Mouse (Mus musculus) neural tube, embryonic 11.5 days (tissue): Measurements from ENCODE around the gene Olfr283. TPM values are rescaled to one million over a fixed set of nuclear protein-coding genes. Genes with fewer than 3 reads are reported as not detected.
"Not testable (repeated sequence)": the region's sequence is repeated elsewhere in the genome, so short reads cannot be mapped to it uniquely, and the experiment has no call there.

Experiments used
- ATAC-seq: fragments of 200-750 bp; cut with Nextera tagmentation; 2 replicates; pipeline ENCODE4 v1.8.0; 2017; ENCODE audit warnings: moderate number of reproducible peaks, mild to moderate bottlenecking, moderate TSS enrichment, moderate library complexity; ENCODE audit not compliant: insufficient read depth, low FRiP score, low TSS enrichment
- DNase-seq: peaks from one replicate; pipeline ENCODE4 v3.0.0-alpha.2; 2015; ENCODE audit warnings: low spot score
- H3K27ac ChIP-seq: fragments of 300-500 bp; sonication (generic); 2 replicates; pipeline ENCODE4 v1.5.1; 2014; ENCODE audit warnings: low read depth, mild to moderate bottlenecking, low read length
- H3K27me3 ChIP-seq: fragments of 300-500 bp; sonication (generic); 2 replicates; pipeline ENCODE4 v1.6.1; 2014; ENCODE audit warnings: mild to moderate bottlenecking, low read length, mixed read lengths; ENCODE audit not compliant: control insufficient read depth, insufficient read depth
- H3K36me3 ChIP-seq: fragments of 300-500 bp; sonication (generic); 2 replicates; pipeline ENCODE4 v1.6.1; 2014; ENCODE audit warnings: mild to moderate bottlenecking, low read length, moderate library complexity, mixed read lengths; ENCODE audit not compliant: control insufficient read depth, insufficient read depth
- H3K4me1 ChIP-seq: fragments of 300-500 bp; sonication (generic); 2 replicates; pipeline ENCODE4 v1.6.1; 2014; ENCODE audit warnings: low read length, mixed read lengths; ENCODE audit not compliant: control insufficient read depth, insufficient read depth
- H3K4me2 ChIP-seq: fragments of 300-500 bp; sonication (generic); 2 replicates; pipeline ENCODE4 v1.6.1; 2014; ENCODE audit warnings: low read depth, mild to moderate bottlenecking, moderate library complexity
- H3K4me3 ChIP-seq: fragments of 300-500 bp; sonication (generic); 2 replicates; pipeline ENCODE4 v1.5.1; 2014; ENCODE audit warnings: low read depth, low read length
- H3K9ac ChIP-seq: fragments of 300-500 bp; sonication (generic); 2 replicates; pipeline ENCODE4 v1.6.1; 2014; ENCODE audit warnings: mild to moderate bottlenecking, low read length
- H3K9me3 ChIP-seq: fragments of 300-500 bp; sonication (generic); 2 replicates; pipeline ENCODE4 v1.6.1; 2016; ENCODE audit warnings: low read length; ENCODE audit not compliant: control insufficient read depth
- WGBS: fragments of 180-500 bp; shearing (Covaris S2); extraction: QIAGEN DNeasy Blood & Tissue Kit; methylation state at CpG from one replicate; pipeline ENCODE4 v1.1.7; 2014; 5-methylcytosine and 5-hydroxymethylcytosine counted together
- polyA plus RNA-seq: library from polyadenylated mRNA; unstranded; fragments of >200 nt; fragmentation: Nextera tagmentation; extraction: Ambion mirVana; gene quantifications from 2 replicates; pipeline ENCODE4 v1.2.1, GENCODE M21; 2014

The Olfr283 gene
- polyA plus RNA-seq, result not detected in 2 replicates

- DNase-seq (no peak), ATAC-seq (no peak)
- no peaks in the 10 kb centered on the region for H3K27me3 ChIP-seq
- H3K36me3 ChIP-seq, result no peaks in the 10 kb centered on the region
- no peaks in the 10 kb centered on the region for H3K4me1 ChIP-seq
- H3K9me3 ChIP-seq, result no peaks in the 10 kb centered on the region
- no peak within 1 kb of the TSS for H3K9ac ChIP-seq
- H3K27ac ChIP-seq, result no peak within 1 kb of the TSS
- 84% methylated on average over 6 of the region's 6 CpGs for WGBS
- H3K4me2 ChIP-seq, result no peak within 1 kb of the TSS
- H3K4me3 ChIP-seq, result no peak within 1 kb of the TSS
Measured at GRCm38 (mm10) chr15:98380846-98381245, at the start of gene Olfr283. Gene Olfr283, minus strand, starts transcription at chr15:98380946.

GRCm38 (mm10) chr15:98425188-98425587 is 44.4 kb upstream of the Olfr283 start:
- Histone ChIP-seq H3K4me2 (no peak overlapping the region), H3K36me3 (no peaks in the 10 kb centered on the region), H3K9ac (no peak overlapping the region), H3K27me3 (no peaks in the 10 kb centered on the region), H3K9me3 (no peaks in the 10 kb centered on the region), H3K4me1 (no peaks in the 10 kb centered on the region), H3K27ac (no peak overlapping the region), H3K4me3 (no peak overlapping the region)
- ATAC-seq (no peak), DNase-seq (no peak)
- 25% methylated on average over 7 of the region's 7 CpGs for WGBS

- Histone ChIP-seq H3K4me3 (no peak overlapping the region), H3K27ac (no peak overlapping the region), H3K27me3 (no peaks in the 10 kb centered on the region), H3K36me3 (no peaks in the 10 kb centered on the region), H3K9me3 (no peaks in the 10 kb centered on the region), H3K4me2 (no peak overlapping the region), H3K4me1 (no peaks in the 10 kb centered on the region), H3K9ac (no peak overlapping the region)
- 66% methylated on average over 6 of the region's 6 CpGs for whole genome bisulfite sequencing
- DNase-seq (no peak), ATAC-seq (no peak)
Measured at GRCm38 (mm10) chr15:98424753-98425152, 44.0 kb upstream of the Olfr283 start.

- WGBS, result 64% methylated on average over 14 of the region's 14 CpGs
- no peaks in the 10 kb centered on the region for H3K9me3 ChIP-seq
- no peak overlapping the region for H3K9ac ChIP-seq
- DNase-seq (no peak), ATAC-seq (no peak)
- no peaks in the 10 kb centered on the region for H3K27me3 ChIP-seq
- H3K4me1 ChIP-seq, result no peaks in the 10 kb centered on the region
- H3K4me3 ChIP-seq, result no peak overlapping the region
- no peak overlapping the region for H3K4me2 ChIP-seq
- no peaks in the 10 kb centered on the region for H3K36me3 ChIP-seq
- H3K27ac ChIP-seq, result no peak overlapping the region
Measured at GRCm38 (mm10) chr15:98424326-98424725, 43.6 kb upstream of the Olfr283 start.

- Histone ChIP-seq H3K4me1 (no peaks in the 10 kb centered on the region), H3K9me3 (no peaks in the 10 kb centered on the region), H3K4me2 (no peak overlapping the region), H3K9ac (no peak overlapping the region), H3K27me3 (no peaks in the 10 kb centered on the region), H3K27ac (no peak overlapping the region), H3K4me3 (no peak overlapping the region), H3K36me3 (no peaks in the 10 kb centered on the region)
- DNase-seq (no peak), ATAC-seq (no peak)
- WGBS, result 78% methylated on average over 4 of the region's 4 CpGs
Measured at GRCm38 (mm10) chr15:98420897-98421296, 40.2 kb upstream of the Olfr283 start.

GRCm38 (mm10) chr15:98418096-98418495 is 37.4 kb upstream of the Olfr283 start:
- H3K27me3 ChIP-seq, result no peaks in the 10 kb centered on the region
- no peaks in the 10 kb centered on the region for H3K9me3 ChIP-seq
- DNase-seq (no peak), ATAC-seq (no peak)
- H3K4me3 ChIP-seq, result no peak overlapping the region
- H3K27ac ChIP-seq, result no peak overlapping the region
- H3K9ac ChIP-seq, result no peak overlapping the region
- WGBS, result 73% methylated on average over 7 of the region's 7 CpGs
- no peak overlapping the region for H3K4me2 ChIP-seq
- H3K36me3 ChIP-seq, result no peaks in the 10 kb centered on the region
- H3K4me1 ChIP-seq, result no peaks in the 10 kb centered on the region

GRCm38 (mm10) chr15:98417285-98417684 is 36.5 kb upstream of the Olfr283 start:
- not testable (repeated sequence) for H3K9me3 ChIP-seq, H3K27ac ChIP-seq, H3K36me3 ChIP-seq, H3K9ac ChIP-seq, H3K4me2 ChIP-seq, ATAC-seq, DNase-seq, H3K27me3 ChIP-seq, H3K4me1 ChIP-seq, H3K4me3 ChIP-seq
- WGBS, result 38% methylated on average over 1 of the region's 3 CpGs

- H3K9me3 ChIP-seq, H3K27me3 ChIP-seq, H3K4me3 ChIP-seq, H3K4me2 ChIP-seq, H3K4me1 ChIP-seq, H3K36me3 ChIP-seq, H3K9ac ChIP-seq, DNase-seq, ATAC-seq, H3K27ac ChIP-seq: not testable (repeated sequence)
Measured at GRCm38 (mm10) chr15:98416802-98417201, 36.1 kb upstream of the Olfr283 start.

GRCm38 (mm10) chr15:98415996-98416395 is 35.2 kb upstream of the Olfr283 start:
- Histone ChIP-seq H3K9me3 (no peaks in the 10 kb centered on the region), H3K4me2 (no peak overlapping the region), H3K4me1 (no peaks in the 10 kb centered on the region), H3K9ac (no peak overlapping the region), H3K27me3 (no peaks in the 10 kb centered on the region), H3K27ac (no peak overlapping the region), H3K36me3 (no peaks in the 10 kb centered on the region), H3K4me3 (no peak overlapping the region)
- ATAC-seq (no peak), DNase-seq (no peak)
- WGBS, result 82% methylated on average over 4 of the region's 4 CpGs
